Mouse (Mus musculus) olfactory bulb, adult 2 months (tissue): ENCODE data around the gene Ipo11.

ENCODE experiments used
- CTCF ChIP-seq: fragments of 200-500 bp; IDR thresholded peaks from 2 replicates; pipeline ENCODE4 v1.5.1; 2012; ENCODE audit warnings: low read depth, mild to moderate bottlenecking, low read length, moderate library complexity; ENCODE audit not compliant: insufficient read depth
- POLR2A ChIP-seq: fragments of 200-500 bp; IDR thresholded peaks from 2 replicates; pipeline ENCODE4 v1.6.1; 2012; ENCODE audit warnings: mild to moderate bottlenecking, low read depth, low read length, moderate library complexity; ENCODE audit not compliant: insufficient read depth

DNA sequence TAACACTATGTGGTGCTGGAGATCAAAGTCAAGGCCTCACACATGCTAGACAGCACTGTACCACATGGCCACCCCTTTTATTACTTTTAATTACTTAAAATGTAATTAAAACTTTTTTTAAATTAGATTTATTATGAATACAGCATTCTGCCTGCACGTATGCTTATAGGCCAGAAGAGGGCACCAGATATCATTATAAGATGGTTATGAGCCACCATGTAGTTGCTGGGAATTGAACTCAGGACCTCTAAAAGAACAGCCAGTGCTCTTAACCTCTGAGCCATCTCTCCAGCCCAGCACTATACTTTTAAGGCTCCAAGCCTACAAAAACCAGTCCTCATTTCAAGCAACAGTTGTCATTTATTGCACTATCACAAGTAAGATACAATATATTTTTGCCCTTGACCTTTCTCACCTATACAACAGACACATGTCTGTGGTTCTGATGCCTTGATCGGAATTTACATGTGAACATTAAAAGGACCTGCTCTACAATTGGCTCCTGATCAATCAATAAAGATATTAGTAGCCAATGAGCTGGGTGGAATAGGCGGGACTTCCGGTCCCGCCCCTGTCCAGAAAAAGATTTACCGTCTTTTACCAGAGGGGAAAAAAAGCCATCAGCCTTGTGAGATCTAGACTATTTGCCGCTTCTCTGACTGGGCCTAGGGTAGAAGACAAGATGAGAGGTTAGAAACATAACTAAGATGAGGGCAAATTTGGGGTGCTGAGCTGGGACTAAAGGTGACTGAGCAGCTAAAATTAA is 4.6 kb upstream of the Ipo11 start:
- no peak for TF ChIP-seq POLR2A
- no peak for TF ChIP-seq CTCF
